8 mouse cellular contexts compared by ENCODE assay signal in the genomic region with DNA sequence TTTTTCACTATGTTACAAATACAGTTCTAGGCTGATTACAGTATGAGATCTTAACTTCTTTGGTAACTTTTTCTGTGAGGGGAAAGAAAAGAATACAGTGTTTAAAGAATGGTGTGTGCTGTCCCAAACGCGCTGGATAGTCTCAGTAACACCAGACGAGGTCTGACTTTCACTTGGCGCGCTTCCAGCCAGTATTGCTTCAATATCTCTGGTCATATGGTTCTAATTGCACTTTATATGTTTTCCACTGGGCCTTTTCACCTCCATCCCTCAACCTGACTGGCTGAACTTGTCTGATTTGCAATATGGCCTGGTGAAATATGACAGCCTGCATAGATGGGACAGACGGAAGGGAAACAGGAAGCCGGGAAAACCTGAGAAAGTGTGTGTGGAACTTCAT. TPM values are rescaled to one million over a fixed set of nuclear protein-coding genes. Genes with fewer than 3 reads are reported as not detected.
DNase-seq lines count a peak whose midpoint lies in the region; ATAC-seq lines count a peak whose summit lies in the region.

No protein-coding gene starts in this region.

- H3K36me3 ChIP-seq in kidney, embryonic 14.5 days (ENCODE audit: control insufficient read depth, insufficient read depth, low read length), result peaks cover 2% of the 10 kb centered on the region; the same call in 1 of the 2 replicates
- peaks cover 6% of the 10 kb centered on the region; the same call in 1 of the 2 replicates for H3K36me3 ChIP-seq in embryonic facial prominence, embryonic 14.5 days (ENCODE audit: control insufficient read depth, insufficient read depth, low read length)
- H3K36me3 ChIP-seq in hindbrain, embryonic 16.5 days (ENCODE audit: control insufficient read depth, insufficient read depth, low read length), result no peaks in the 10 kb centered on the region
- peaks cover 6% of the 10 kb centered on the region for H3K36me3 ChIP-seq in midbrain, embryonic 10.5 days

- WGBS in kidney, embryonic 14.5 days, result 50% methylated on average over 7 of the region's 7 CpGs
- WGBS in embryonic facial prominence, embryonic 14.5 days, result 31% methylated on average over 7 of the region's 7 CpGs
- WGBS in hindbrain, embryonic 16.5 days, result 53% methylated on average over 7 of the region's 7 CpGs
- WGBS in midbrain, embryonic 10.5 days, result 85% methylated on average over 7 of the region's 7 CpGs

- no peak for ATAC-seq in kidney, embryonic 14.5 days (ENCODE audit: low FRiP score, low TSS enrichment)
- no peak for ATAC-seq in embryonic facial prominence, embryonic 14.5 days (ENCODE audit: low read depth)
- ATAC-seq in hindbrain, embryonic 16.5 days, result no peak

- H3K9me3 ChIP-seq in kidney, embryonic 14.5 days (ENCODE audit: control insufficient read depth, low read length), result no peaks in the 10 kb centered on the region
- H3K9me3 ChIP-seq in embryonic facial prominence, embryonic 14.5 days (ENCODE audit: control insufficient read depth, low read length), result no peaks in the 10 kb centered on the region
- no peaks in the 10 kb centered on the region for H3K9me3 ChIP-seq in hindbrain, embryonic 16.5 days (ENCODE audit: control insufficient read depth, low read length)
- H3K9me3 ChIP-seq in midbrain, embryonic 10.5 days (replicated peaks), result no peaks in the 10 kb centered on the region

- peak overlapping the region; percentile 79 for H3K4me3 ChIP-seq in kidney, embryonic 14.5 days (ENCODE audit: low read length)
- peak overlapping the region; percentile 77 for H3K4me3 ChIP-seq in embryonic facial prominence, embryonic 14.5 days (ENCODE audit: low read depth, low read length)
- peak overlapping the region; percentile 31 for H3K4me3 ChIP-seq in hindbrain, embryonic 16.5 days (ENCODE audit: low read length)
- peak overlapping the region; percentile 27; the same call in 1 of the 2 replicates for H3K4me3 ChIP-seq in midbrain, embryonic 10.5 days

- H3K4me2 ChIP-seq in kidney, embryonic 14.5 days (replicated peaks; ENCODE audit: low read depth, low read length), result peak overlapping the region; percentile 90
- peak overlapping the region; percentile 85 for H3K4me2 ChIP-seq in embryonic facial prominence, embryonic 14.5 days (ENCODE audit: low read depth, low read length)
- H3K4me2 ChIP-seq in hindbrain, embryonic 16.5 days (ENCODE audit: low read length), result peak overlapping the region; percentile 95

- no peak for DNase-seq in kidney, adult 18-20 months
- DNase-seq in embryonic facial prominence, embryonic 14.5 days (ENCODE audit: low spot score), result peak; percentile 71
- DNase-seq in midbrain, embryonic 10.5 days (ENCODE audit: low spot score), result no peak
- no peak for DNase-seq in c-Kit-positive CD71-positive TER-119-positive erythroid progenitor cells, embryonic 14.5 days (ENCODE audit: low spot score)
- no peak for DNase-seq in spleen, postnatal 36 days (ENCODE audit: low spot score in 2 of 2)
- DNase-seq in right cerebral cortex, postnatal 4 days, result no peak

- peak overlapping the region; percentile 18; the same call in 1 of the 2 replicates for H3K9ac ChIP-seq in kidney, embryonic 14.5 days (ENCODE audit: low read depth, low read length)
- peak overlapping the region; percentile 48 for H3K9ac ChIP-seq in embryonic facial prominence, embryonic 14.5 days (ENCODE audit: low read depth, low read length)
- no peak overlapping the region for H3K9ac ChIP-seq in hindbrain, embryonic 16.5 days (ENCODE audit: low read depth, low read length)

- H3K4me1 ChIP-seq in kidney, embryonic 14.5 days (ENCODE audit: control insufficient read depth, insufficient read depth, low read length), result 0 out of 2 replicates have a peak, but pooled peaks cover 15% of the 10 kb centered on the region
- peaks cover 35% of the 10 kb centered on the region for H3K4me1 ChIP-seq in embryonic facial prominence, embryonic 14.5 days (ENCODE audit: control insufficient read depth, insufficient read depth, low read length)
- peaks cover 13% of the 10 kb centered on the region for H3K4me1 ChIP-seq in hindbrain, embryonic 16.5 days (ENCODE audit: control insufficient read depth, insufficient read depth, low read depth, low read length)
- H3K4me1 ChIP-seq in midbrain, embryonic 10.5 days, result peaks cover 37% of the 10 kb centered on the region

- H3K27ac ChIP-seq in kidney, embryonic 14.5 days (ENCODE audit: low read depth, low read length), result peak overlapping the region; percentile 37; the same call in 1 of the 2 replicates
- H3K27ac ChIP-seq in embryonic facial prominence, embryonic 14.5 days (replicated peaks; ENCODE audit: low read depth, low read length), result peak overlapping the region; percentile 66; the same call in 1 of the 2 replicates
- H3K27ac ChIP-seq in hindbrain, embryonic 16.5 days (ENCODE audit: low read depth, low read length), result 0 out of 2 replicates have a peak overlapping the region, but pooled peaks have one; percentile 24
- H3K27ac ChIP-seq in midbrain, embryonic 10.5 days (replicated peaks), result no peak overlapping the region

- H3K27me3 ChIP-seq in kidney, embryonic 14.5 days (ENCODE audit: control insufficient read depth, insufficient read depth, low read length), result no peaks in the 10 kb centered on the region
- no peaks in the 10 kb centered on the region for H3K27me3 ChIP-seq in embryonic facial prominence, embryonic 14.5 days (replicated peaks; ENCODE audit: control insufficient read depth, insufficient read depth, low read length)
- no peaks in the 10 kb centered on the region for H3K27me3 ChIP-seq in hindbrain, embryonic 16.5 days (replicated peaks; ENCODE audit: control insufficient read depth, insufficient read depth, low read length)
- peaks cover 28% of the 10 kb centered on the region for H3K27me3 ChIP-seq in midbrain, embryonic 10.5 days (ENCODE audit: low read depth, poor library complexity, severe bottlenecking)

RNA-seq across cellular contexts. Expression of a gene that starts 2.9 kb away (rescaled TPM):
- 69.1 and 89.7 TPM in 2 replicates for polyA plus RNA-seq in kidney, embryonic 14.5 days (2014; fragmentation: Nextera tagmentation; extraction: Ambion mirVana)
- polyA plus RNA-seq in embryonic facial prominence, embryonic 14.5 days (2014; fragmentation: Nextera tagmentation; extraction: Ambion mirVana), result 73.9 and 74.8 TPM in 2 replicates
- 64.1 and 70.1 TPM in 2 replicates for polyA plus RNA-seq in hindbrain, embryonic 16.5 days (2015; fragmentation: Nextera tagmentation; extraction: Ambion mirVana)
- 43.5 and 52.9 TPM in 2 replicates for polyA plus RNA-seq in midbrain, embryonic 10.5 days (2016; fragmentation: Nextera tagmentation; extraction: Ambion mirVana)

RNA-seq across cellular contexts. Expression of a gene that starts 27.2 kb away (rescaled TPM):
- 33.7 and 52.0 TPM in 2 replicates for polyA plus RNA-seq in kidney, embryonic 14.5 days (2014; fragmentation: Nextera tagmentation; extraction: Ambion mirVana)
- 52.8 and 58.6 TPM in 2 replicates for polyA plus RNA-seq in embryonic facial prominence, embryonic 14.5 days (2014; fragmentation: Nextera tagmentation; extraction: Ambion mirVana)
- 45.8 and 50.6 TPM in 2 replicates for polyA plus RNA-seq in hindbrain, embryonic 16.5 days (2015; fragmentation: Nextera tagmentation; extraction: Ambion mirVana)
- polyA plus RNA-seq in midbrain, embryonic 10.5 days (2016; fragmentation: Nextera tagmentation; extraction: Ambion mirVana), result 38.9 and 45.7 TPM in 2 replicates

Comparison
In these comparisons a context has a peak if more than half of its experiments do, and no peak if none do; other contexts are left out.
1. H3K4me3 ChIP-seq: peak in every context shown above with its lines; median percentile 79 in kidney, embryonic 14.5 days; 77 in embryonic facial prominence, embryonic 14.5 days; 31 in hindbrain, embryonic 16.5 days; 27 in midbrain, embryonic 10.5 days.